Mouse (Mus musculus): ENCODE data around the gene Hebp1. TPM values are rescaled to one million over a fixed set of nuclear protein-coding genes. Genes with fewer than 3 reads are reported as not detected.

The Hebp1 gene
- polyA plus RNA-seq, 1 experiment from 2014 or later: 94.2 TPM

DNA sequence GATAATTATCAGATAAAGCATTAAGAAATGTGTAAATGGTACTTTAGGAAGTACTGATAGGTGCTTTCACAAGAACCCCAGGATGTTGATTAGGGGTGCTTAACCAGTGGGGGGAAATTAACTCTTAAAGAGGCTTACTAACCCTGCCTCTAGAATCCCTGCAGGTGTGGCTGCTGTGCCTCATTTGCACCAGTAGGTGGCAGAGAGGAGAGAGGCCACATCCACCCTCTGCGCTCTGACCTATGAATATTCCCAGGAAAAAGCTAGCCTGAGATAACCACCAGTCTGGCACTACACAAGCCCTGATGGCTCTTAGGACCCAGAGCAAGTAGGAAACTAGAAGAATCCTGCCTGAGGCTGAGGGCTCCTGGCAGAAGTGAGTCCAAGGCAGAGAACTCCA is 49.3 kb downstream of the Hebp1 start:
- peaks cover 65% of the 10 kb centered on the region for H3K36me3 ChIP-seq (replicated peaks; ENCODE audit: insufficient read depth, low read length)

DNA sequence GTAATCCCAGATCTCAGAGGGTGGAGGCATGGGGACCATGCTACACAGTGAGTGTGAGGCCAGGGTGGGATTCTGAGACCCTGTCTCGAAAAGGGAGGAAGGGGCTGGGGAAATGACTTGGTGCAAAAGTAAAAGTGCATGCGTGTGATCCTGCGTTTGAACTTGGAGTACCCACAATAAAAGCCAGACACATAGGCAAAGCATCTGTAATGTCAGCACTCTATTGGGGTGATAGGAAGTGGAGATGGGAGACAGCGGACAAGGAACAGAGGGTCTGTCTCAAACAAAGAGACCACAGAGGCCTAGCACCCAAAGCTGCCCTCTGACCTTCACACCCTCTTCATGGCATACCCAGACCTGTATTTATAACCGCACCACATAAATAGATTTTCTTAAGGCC is 51.8 kb downstream of the Hebp1 start:
- ATAC-seq (no peak), DNase-seq (no peak)
- Histone ChIP-seq H3K4me3 (ENCODE audit: low read depth, low read length) (no peak overlapping the region), H3K36me3 (replicated peaks; ENCODE audit: insufficient read depth, low read length) (peaks cover 60% of the 10 kb centered on the region), H3K4me2 (ENCODE audit: low read depth, low read length) (no peak overlapping the region), H3K4me1 (ENCODE audit: insufficient read depth) (no peaks in the 10 kb centered on the region), H3K27me3 (ENCODE audit: insufficient read depth, low read length) (no peaks in the 10 kb centered on the region), H3K27ac (ENCODE audit: low read depth) (no peak overlapping the region), H3K9ac (replicated peaks) (no peak overlapping the region), H3K9me3 (ENCODE audit: low read length) (no peaks in the 10 kb centered on the region)
- WGBS (ENCODE audit: insufficient replicate concordance): 90% methylated on average over 5 of the region's 5 CpGs
- TF ChIP-seq CTCF (IDR thresholded peaks at IDR 0.05; ENCODE audit: low read depth) (no peak), EP300 (IDR thresholded peaks at IDR 0.05; ENCODE audit: low read depth) (no peak)

More for the DNA sequence above, 49.3 kb downstream of the Hebp1 start:
- DNase-seq (peak; percentile 48), ATAC-seq (peak; percentile 43; the same call in 1 of the 2 replicates)
- Histone ChIP-seq H3K9ac (replicated peaks) (no peak overlapping the region), H3K27ac (ENCODE audit: low read depth) (no peak overlapping the region), H3K9me3 (ENCODE audit: low read length) (no peaks in the 10 kb centered on the region), H3K27me3 (ENCODE audit: insufficient read depth, low read length) (no peaks in the 10 kb centered on the region), H3K4me3 (ENCODE audit: low read depth, low read length) (no peak overlapping the region), H3K4me1 (ENCODE audit: insufficient read depth) (no peaks in the 10 kb centered on the region), H3K4me2 (ENCODE audit: low read depth, low read length) (no peak overlapping the region)
- TF ChIP-seq CTCF (IDR thresholded peaks at IDR 0.05; ENCODE audit: low read depth) (peak; percentile 86), EP300 (IDR thresholded peaks at IDR 0.05; ENCODE audit: low read depth) (no peak)
- 67% methylated on average over 1 of the region's 1 CpGs for WGBS (ENCODE audit: insufficient replicate concordance)

GRCm38 (mm10) chr6:135144516-135144915 is 53.3 kb downstream of the Hebp1 start:
- no peaks in the 10 kb centered on the region for H3K27me3 ChIP-seq (ENCODE audit: insufficient read depth, low read length)
- H3K27ac ChIP-seq (ENCODE audit: low read depth): no peak overlapping the region
- 4% methylated on average over 3 of the region's 3 CpGs for WGBS (ENCODE audit: insufficient replicate concordance)
- no peak for TF ChIP-seq EP300 (IDR thresholded peaks at IDR 0.05; ENCODE audit: low read depth)
- TF ChIP-seq CTCF (IDR thresholded peaks at IDR 0.05; ENCODE audit: low read depth): peak; percentile 80
- no peak overlapping the region for H3K9ac ChIP-seq (replicated peaks)
- H3K4me2 ChIP-seq (ENCODE audit: low read depth, low read length): no peak overlapping the region
- DNase-seq (no peak), ATAC-seq (no peak)
- no peaks in the 10 kb centered on the region for H3K9me3 ChIP-seq (ENCODE audit: low read length)
- H3K36me3 ChIP-seq (replicated peaks; ENCODE audit: insufficient read depth, low read length): peaks cover 62% of the 10 kb centered on the region
- H3K4me3 ChIP-seq (ENCODE audit: low read depth, low read length): no peak overlapping the region
- H3K4me1 ChIP-seq (ENCODE audit: insufficient read depth): no peaks in the 10 kb centered on the region

GRCm38 (mm10) chr6:135143151-135143550 is 54.7 kb downstream of the Hebp1 start:
- 93% methylated on average over 5 of the region's 5 CpGs for WGBS (ENCODE audit: insufficient replicate concordance)
- no peak overlapping the region for H3K4me2 ChIP-seq (ENCODE audit: low read depth, low read length)
- peaks cover 62% of the 10 kb centered on the region for H3K36me3 ChIP-seq (replicated peaks; ENCODE audit: insufficient read depth, low read length)
- H3K9me3 ChIP-seq (ENCODE audit: low read length): no peaks in the 10 kb centered on the region
- no peak for ATAC-seq
- H3K9ac ChIP-seq (replicated peaks): no peak overlapping the region
- no peak overlapping the region for H3K27ac ChIP-seq (ENCODE audit: low read depth)
- no peaks in the 10 kb centered on the region for H3K4me1 ChIP-seq (ENCODE audit: insufficient read depth)
- H3K27me3 ChIP-seq (ENCODE audit: insufficient read depth, low read length): no peaks in the 10 kb centered on the region
- DNase-seq: no peak
- no peak overlapping the region for H3K4me3 ChIP-seq (ENCODE audit: low read depth, low read length)
- TF ChIP-seq CTCF (IDR thresholded peaks at IDR 0.05; ENCODE audit: low read depth) (no peak), EP300 (IDR thresholded peaks at IDR 0.05; ENCODE audit: low read depth) (no peak)

DNA sequence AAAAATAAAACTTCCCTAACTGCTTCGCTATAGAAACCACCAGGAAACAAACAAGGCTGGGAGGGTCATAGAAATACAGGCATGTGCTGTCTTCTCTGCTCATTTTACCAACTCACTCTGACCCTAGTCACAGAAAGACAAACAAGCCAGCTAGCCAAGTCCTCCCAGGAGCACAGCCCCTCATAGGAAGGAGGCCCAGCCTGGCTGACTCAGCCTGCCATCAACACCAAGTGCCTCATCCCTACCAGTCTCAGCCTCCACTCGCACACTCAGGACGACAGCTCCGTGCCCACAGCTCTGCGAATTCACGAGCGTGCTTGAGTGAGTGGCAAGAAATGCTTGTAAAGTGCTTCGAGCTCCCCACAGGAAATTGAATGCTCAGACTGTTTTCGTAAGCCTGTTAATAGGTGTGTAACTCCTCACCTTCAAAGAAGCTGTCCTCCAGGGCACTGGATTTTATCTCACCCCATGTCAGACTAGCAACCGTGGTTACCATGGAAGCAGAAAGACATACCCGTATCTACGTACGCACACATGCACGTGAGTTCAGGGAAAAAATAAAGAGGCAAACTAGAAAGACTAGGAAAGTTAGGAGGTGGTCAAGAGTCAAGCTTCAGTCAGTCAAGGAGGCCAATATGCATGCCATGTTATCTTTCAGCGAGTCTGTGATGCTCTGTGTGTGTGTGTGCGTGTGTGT is 56.2 kb downstream of the Hebp1 start:
- no peak overlapping the region for H3K4me2 ChIP-seq (ENCODE audit: low read depth, low read length)
- peaks cover 59% of the 10 kb centered on the region for H3K36me3 ChIP-seq (replicated peaks; ENCODE audit: insufficient read depth, low read length)
- no peak overlapping the region for H3K9ac ChIP-seq (replicated peaks)
- no peaks in the 10 kb centered on the region for H3K4me1 ChIP-seq (ENCODE audit: insufficient read depth)
- TF ChIP-seq CTCF (IDR thresholded peaks at IDR 0.05; ENCODE audit: low read depth) (no peak), EP300 (IDR thresholded peaks at IDR 0.05; ENCODE audit: low read depth) (no peak)
- no peak overlapping the region for H3K27ac ChIP-seq (ENCODE audit: low read depth)
- H3K4me3 ChIP-seq (ENCODE audit: low read depth, low read length): no peak overlapping the region
- no peaks in the 10 kb centered on the region for H3K27me3 ChIP-seq (ENCODE audit: insufficient read depth, low read length)
- DNase-seq (no peak), ATAC-seq (no peak)
- WGBS (ENCODE audit: insufficient replicate concordance): 73% methylated on average over 16 of the region's 16 CpGs
- H3K9me3 ChIP-seq (ENCODE audit: low read length): no peaks in the 10 kb centered on the region

GRCm38 (mm10) chr6:135138746-135139145 is 59.1 kb downstream of the Hebp1 start:
- Histone ChIP-seq H3K9me3 (ENCODE audit: low read length) (no peaks in the 10 kb centered on the region), H3K27me3 (ENCODE audit: insufficient read depth, low read length) (no peaks in the 10 kb centered on the region), H3K9ac (replicated peaks) (no peak overlapping the region), H3K4me3 (ENCODE audit: low read depth, low read length) (no peak overlapping the region), H3K36me3 (replicated peaks; ENCODE audit: insufficient read depth, low read length) (peaks cover 62% of the 10 kb centered on the region), H3K27ac (ENCODE audit: low read depth) (no peak overlapping the region), H3K4me2 (ENCODE audit: low read depth, low read length) (no peak overlapping the region), H3K4me1 (ENCODE audit: insufficient read depth) (no peaks in the 10 kb centered on the region)
- TF ChIP-seq CTCF (IDR thresholded peaks at IDR 0.05; ENCODE audit: low read depth): no peak
- TF ChIP-seq EP300 (IDR thresholded peaks at IDR 0.05; ENCODE audit: low read depth): no peak
- ATAC-seq: no peak
- no peak for DNase-seq
- WGBS (ENCODE audit: insufficient replicate concordance): 87% methylated on average over 14 of the region's 14 CpGs
